Mouse (Mus musculus): Measurements from ENCODE around the gene Rgsl1.
"Not testable (repeated sequence)": the region's sequence is repeated elsewhere in the genome, so short reads cannot be mapped to it uniquely, and the experiment has no call there.

Rgsl1 gene

GRCm38 (mm10) chr1:153778205-153778604, 65.7 kb downstream of the Rgsl1 start:
- no peak for DNase-seq (ENCODE audit: extremely low read depth, low read depth, low spot score)

DNA sequence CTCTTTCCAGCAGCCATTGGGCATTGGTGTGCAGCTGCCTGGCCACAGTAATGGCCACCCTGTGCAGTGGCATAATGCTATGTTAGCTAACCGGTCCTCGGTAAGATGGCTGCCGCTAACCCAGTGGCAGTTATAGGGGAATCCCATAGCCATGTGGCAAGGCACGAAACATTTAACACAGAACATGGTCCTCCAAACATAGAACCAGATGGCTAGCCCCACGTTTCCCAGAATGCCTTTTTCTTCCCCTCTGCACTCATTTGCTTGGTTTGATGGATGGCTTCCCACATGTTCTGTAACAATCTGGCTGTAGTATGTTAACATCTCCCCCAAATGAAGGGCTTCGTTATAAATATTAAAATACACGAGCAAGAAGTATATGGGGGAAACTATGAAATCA, 67.7 kb downstream of the Rgsl1 start:
- DNase-seq (ENCODE audit: extremely low read depth, low read depth, low spot score): no peak

DNA sequence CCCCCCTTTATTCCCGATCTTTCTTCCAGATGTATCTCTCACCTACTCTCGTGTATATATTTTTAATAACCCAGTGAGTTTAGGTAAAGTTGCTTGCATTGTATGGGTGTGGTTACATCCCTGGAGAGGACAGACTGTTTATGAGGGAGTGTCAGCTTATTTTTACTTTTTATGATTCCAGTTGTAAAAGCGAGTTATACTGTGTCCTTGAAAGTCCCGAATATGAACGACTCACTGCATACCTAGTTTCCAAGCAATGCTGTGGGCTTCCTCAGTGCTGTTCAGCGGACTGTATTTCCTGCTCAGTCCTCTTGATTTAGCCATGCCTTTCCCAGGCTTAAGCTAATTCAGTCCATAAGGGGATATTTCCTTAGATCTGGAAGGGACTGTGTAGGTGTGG, 68.8 kb downstream of the Rgsl1 start:
- no peak for DNase-seq (ENCODE audit: extremely low read depth, low read depth, low spot score)

- DNase-seq (ENCODE audit: extremely low read depth, low read depth, low spot score): no peak
These were observed 73.2 kb downstream of the Rgsl1 start for GRCm38 (mm10) chr1:153770776-153771167.

DNA sequence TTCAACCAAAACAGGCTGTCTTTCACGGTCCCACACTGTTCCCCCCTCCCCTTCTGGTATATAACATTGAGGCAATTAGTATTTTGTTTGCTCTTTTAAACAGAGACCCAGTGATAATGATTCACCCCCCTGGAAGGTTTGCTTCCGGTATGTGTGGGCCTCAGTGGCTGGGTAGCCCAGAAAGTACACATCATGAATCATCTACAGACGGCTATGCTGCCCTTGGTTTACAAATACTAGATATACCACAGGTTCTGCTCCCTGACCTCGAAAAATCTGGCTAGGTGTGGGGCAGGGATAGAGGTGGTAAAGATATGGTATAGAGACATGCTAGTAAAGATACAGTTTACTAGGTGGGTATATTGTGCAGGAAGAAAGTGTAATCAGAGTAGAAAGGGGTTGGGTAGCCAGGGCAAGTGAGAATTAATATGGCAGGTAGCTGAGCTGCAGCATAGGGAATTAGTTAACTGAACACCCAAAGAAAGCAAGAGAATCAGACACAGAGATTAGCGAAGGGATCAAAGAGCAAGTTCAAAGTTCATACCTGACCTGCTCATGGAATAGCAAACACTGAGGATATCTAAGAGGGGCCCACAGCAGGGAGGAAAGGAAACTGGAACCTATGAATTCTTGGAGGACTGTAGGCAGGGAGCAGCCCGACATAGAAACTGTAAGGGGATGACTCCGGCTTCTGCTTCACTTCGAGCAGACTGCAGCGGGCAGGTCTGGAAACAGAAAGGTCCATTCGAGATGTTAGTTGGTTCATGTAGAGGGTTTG, 73.8 kb downstream of the Rgsl1 start:
- DNase-seq (ENCODE audit: extremely low read depth, low read depth, low spot score): no peak

DNA sequence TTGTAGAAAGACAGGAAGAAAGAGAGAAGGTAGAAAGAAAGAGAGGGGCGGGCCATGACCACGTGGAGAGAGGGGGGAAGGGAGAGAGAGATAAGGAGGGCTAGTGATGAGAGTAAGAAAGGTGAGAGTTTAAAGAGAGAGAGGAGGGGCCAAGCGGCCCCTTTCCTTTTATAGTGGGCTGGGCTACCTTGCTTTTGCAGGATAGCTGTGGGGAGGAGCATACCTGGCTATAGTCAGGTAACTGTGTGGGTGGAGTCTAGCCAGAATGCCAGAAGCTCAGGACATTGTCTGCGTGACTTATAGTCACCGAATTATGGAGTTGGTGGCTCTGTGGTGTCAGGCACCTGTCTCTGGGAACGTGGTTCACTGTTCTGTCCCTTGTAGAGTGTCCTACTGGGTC, 74.4 kb downstream of the Rgsl1 start:
- not testable (repeated sequence) for DNase-seq (ENCODE audit: extremely low read depth, low read depth, low spot score)

- DNase-seq (ENCODE audit: extremely low read depth, low read depth, low spot score): no peak
These were observed 75.5 kb downstream of the Rgsl1 start for GRCm38 (mm10) chr1:153768465-153768864.

GRCm38 (mm10) chr1:153767281-153767680, 76.7 kb downstream of the Rgsl1 start:
- DNase-seq (ENCODE audit: extremely low read depth, low read depth, low spot score): no peak

DNA sequence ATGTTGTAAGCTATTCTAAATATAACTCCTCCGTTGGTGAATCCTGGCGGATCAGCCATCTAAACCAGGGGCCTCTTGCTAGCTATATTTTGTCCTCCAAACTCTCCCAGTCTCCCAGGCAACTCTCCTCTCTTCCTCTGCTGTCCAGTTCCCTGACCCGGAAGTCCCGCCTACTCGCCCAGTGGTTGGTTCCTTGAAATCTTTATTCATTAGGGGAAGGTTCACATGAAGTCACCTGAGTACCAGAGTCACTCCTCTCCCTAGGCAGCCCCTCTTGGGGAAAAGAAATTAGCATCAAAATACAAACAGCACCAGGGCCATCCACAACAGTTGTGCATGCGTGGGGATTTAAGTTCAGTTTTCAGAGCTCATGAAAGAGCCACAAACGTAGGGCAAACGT, 77.6 kb downstream of the Rgsl1 start:
- no peak for DNase-seq (ENCODE audit: extremely low read depth, low read depth, low spot score)

GRCm38 (mm10) chr1:153764136-153764535, 79.8 kb downstream of the Rgsl1 start:
- no peak for DNase-seq (ENCODE audit: extremely low read depth, low read depth, low spot score)

- no peak for DNase-seq (ENCODE audit: extremely low read depth, low read depth, low spot score)
These were observed 90.0 kb downstream of the Rgsl1 start for GRCm38 (mm10) chr1:153753725-153754464.

GRCm38 (mm10) chr1:153752521-153752920, 91.4 kb downstream of the Rgsl1 start:
- DNase-seq (ENCODE audit: extremely low read depth, low read depth, low spot score): no peak

GRCm38 (mm10) chr1:153751763-153752301, 92.1 kb downstream of the Rgsl1 start:
- DNase-seq (ENCODE audit: extremely low read depth, low read depth, low spot score): no peak

DNA sequence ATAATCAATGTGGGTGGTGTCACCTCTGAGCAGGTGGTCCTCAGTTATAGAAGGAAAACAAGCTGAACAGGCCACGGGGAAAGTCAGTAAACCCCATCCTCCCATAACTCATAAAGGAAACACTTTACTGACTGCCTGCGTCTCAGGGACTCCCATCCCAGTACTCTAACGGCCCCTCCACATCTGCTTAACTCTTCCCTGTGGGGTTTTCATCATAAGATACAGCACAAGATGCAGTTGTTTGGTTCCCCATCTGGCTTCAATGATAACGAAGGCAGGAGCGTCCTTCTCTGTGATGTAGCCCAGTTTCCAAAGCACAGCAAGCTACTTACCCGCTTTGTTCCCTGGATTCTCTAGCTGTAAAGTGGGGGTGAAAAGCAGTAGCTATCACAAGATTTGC, 93.9 kb downstream of the Rgsl1 start:
- no peak for DNase-seq (ENCODE audit: extremely low read depth, low read depth, low spot score)

DNA sequence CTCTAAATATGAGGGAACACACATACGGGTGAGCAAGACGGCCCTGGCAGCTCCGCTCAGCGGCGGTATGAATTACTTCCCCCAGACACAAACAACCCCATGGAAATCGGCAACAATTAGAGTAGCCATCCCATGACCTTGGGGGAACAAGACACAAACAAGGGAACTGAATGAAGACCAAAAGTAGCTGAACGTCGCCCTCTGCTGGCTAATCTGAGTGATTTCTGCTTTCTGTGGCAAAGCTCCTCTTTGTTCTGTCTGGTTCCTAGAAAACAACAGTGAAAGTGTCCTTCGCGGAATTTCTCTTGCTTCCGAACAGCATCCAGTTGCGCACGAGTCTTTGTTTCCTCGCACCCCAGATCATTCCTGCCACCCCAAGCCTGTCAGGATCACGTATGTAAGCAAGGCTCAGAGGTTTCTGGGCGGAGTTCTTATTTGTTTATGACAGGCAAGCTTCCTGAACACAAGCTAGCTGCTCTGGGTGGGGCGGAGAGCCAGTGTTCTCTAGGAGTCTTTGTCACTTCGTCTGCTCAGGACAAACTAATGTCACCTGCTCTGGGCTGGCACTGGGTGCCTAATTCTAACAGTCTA, 94.6 kb downstream of the Rgsl1 start, which contains the start of gene Rnasel:
Rnasel (plus strand) TSS at position 216 of the 591 bp plus-strand sequence.
- DNase-seq (ENCODE audit: extremely low read depth, low read depth, low spot score): no peak

GRCm38 (mm10) chr1:153748549-153748948, 95.4 kb downstream of the Rgsl1 start:
- DNase-seq (ENCODE audit: extremely low read depth, low read depth, low spot score): no peak

DNA sequence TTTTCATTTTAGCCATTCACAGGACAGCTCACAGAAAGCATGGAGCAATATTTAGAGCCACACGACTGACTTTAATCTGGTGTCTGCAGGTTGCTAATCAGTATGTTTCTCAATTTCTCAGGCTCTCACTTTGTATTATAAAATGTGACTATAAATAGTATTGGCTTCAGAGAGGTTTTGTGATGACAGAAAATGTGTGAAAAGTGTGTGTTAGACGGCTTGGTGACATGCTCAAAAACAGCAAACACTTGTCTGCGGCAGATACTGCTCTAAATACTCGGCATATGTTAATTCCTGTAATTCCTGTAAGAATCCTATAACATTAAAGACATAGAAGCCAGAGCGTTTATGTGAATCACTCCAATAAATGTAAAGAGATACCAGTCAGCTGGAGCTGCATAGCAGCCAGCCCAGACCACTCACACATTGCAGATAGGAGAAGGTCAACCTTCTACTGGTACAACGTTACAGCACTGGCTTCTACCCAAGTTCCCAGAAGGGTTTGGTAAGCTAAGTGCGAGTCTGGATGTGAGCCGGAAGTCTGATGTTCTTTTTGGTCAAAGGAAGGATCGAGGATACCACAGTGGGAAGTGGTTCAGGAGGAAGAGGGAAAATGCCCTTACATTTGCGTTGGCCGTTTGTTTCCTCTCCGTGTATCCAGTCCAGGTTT, 95.9 kb downstream of the Rgsl1 start:
- no peak for DNase-seq (ENCODE audit: extremely low read depth, low read depth, low spot score)

GRCm38 (mm10) chr1:153746728-153747127, 97.2 kb downstream of the Rgsl1 start:
- no peak for DNase-seq (ENCODE audit: extremely low read depth, low read depth, low spot score)

- DNase-seq (ENCODE audit: extremely low read depth, low read depth, low spot score): no peak
These were observed 97.7 kb downstream of the Rgsl1 start for GRCm38 (mm10) chr1:153746119-153746670.

GRCm38 (mm10) chr1:153742374-153743155, 101.4 kb downstream of the Rgsl1 start:
- DNase-seq (ENCODE audit: extremely low read depth, low read depth, low spot score): no peak
